Mouse (Mus musculus): ENCODE results near the gene Lnp1. TPM values are rescaled to one million over a fixed set of nuclear protein-coding genes. Genes with fewer than 3 reads are reported as not detected.

The Lnp1 gene
- polyA plus RNA-seq (2014; fragmentation: Illumina TruSeq; extraction: RNeasy Lipid Tissue Mini Kit (QIAGEN cat#74804); ENCODE audit: low read depth, low replicate concordance) = not detected

GRCm38 (mm10) chr16:56928023-56928422, at the start of gene Lnp1:
Gene Lnp1, minus strand, starts transcription at chr16:56928061.

GRCm38 (mm10) chr16:56885824-56886615, 41.8 kb downstream of the Lnp1 start, which contains the start of gene Tmem45a:
Gene Tmem45a, minus strand, starts transcription at chr16:56886166.

Other genes with a start within 250 kb of the Lnp1 start
- 80.9 TPM for gene Tfg, start 210.6 kb downstream of the Lnp1 start, polyA plus RNA-seq (2014; fragmentation: Illumina TruSeq; extraction: RNeasy Lipid Tissue Mini Kit (QIAGEN cat#74804); ENCODE audit: low read depth, low replicate concordance)
- gene Adgrg7, start 132.2 kb downstream of the Lnp1 start, polyA plus RNA-seq (2014; fragmentation: Illumina TruSeq; extraction: RNeasy Lipid Tissue Mini Kit (QIAGEN cat#74804); ENCODE audit: low read depth, low replicate concordance) = 0.67 TPM
- gene Tmem45a, start 41.9 kb downstream of the Lnp1 start, polyA plus RNA-seq (2014; fragmentation: Illumina TruSeq; extraction: RNeasy Lipid Tissue Mini Kit (QIAGEN cat#74804); ENCODE audit: low read depth, low replicate concordance) = 6.0 TPM
- gene Tmem45a2, start 143.3 kb upstream of the Lnp1 start, polyA plus RNA-seq (2014; fragmentation: Illumina TruSeq; extraction: RNeasy Lipid Tissue Mini Kit (QIAGEN cat#74804); ENCODE audit: low read depth, low replicate concordance) = not detected
- gene Tomm70a, start 193.6 kb upstream of the Lnp1 start, polyA plus RNA-seq (2014; fragmentation: Illumina TruSeq; extraction: RNeasy Lipid Tissue Mini Kit (QIAGEN cat#74804); ENCODE audit: low read depth, low replicate concordance) = 26.2 TPM
- gene Nit2, start 239.3 kb upstream of the Lnp1 start, polyA plus RNA-seq (2014; fragmentation: Illumina TruSeq; extraction: RNeasy Lipid Tissue Mini Kit (QIAGEN cat#74804); ENCODE audit: low read depth, low replicate concordance) = 30.2 TPM

Data from adipose tissue, adult 10 weeks (tissue).